Mouse (Mus musculus): ENCODE measurements around the gene Il15ra.
"Not testable (repeated sequence)": the region's sequence is repeated elsewhere in the genome, so short reads cannot be mapped to it uniquely, and the experiment has no call there.

The Il15ra gene

GRCm38 (mm10) chr2:11708538-11708937, 3.4 kb downstream of the Il15ra start:
- in situ Hi-C loops (cut with MboI, MseI), result loop anchor here (10.0 kb wide), 1 partner anchor 1566 kb away; the partner anchor contains the start of gene Rsu1

DNA sequence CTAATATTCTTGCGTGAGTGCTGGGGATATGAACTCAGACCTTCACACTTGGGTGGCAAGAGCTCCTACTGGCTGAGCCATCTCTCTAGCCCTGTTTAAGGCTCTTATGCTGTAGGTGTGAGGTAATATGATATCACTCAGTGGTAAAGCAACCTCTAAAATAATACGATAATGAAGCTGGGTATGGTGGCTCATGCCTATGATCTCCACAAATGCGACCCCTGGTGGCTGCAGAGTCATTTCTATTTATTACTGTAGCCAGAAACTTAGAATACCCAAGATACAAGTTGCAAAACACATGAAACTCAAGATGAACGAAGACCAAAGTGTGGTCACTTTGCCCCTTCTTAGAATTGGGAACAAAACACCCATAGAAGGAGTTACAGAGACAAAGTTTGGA, 5.0 kb downstream of the Il15ra start:
- in situ Hi-C loops (cut with MboI, MseI), result not testable (repeated sequence)

- in situ Hi-C loops (cut with MboI, MseI), result no loop called here
Measured at GRCm38 (mm10) chr2:11712483-11712990, 7.4 kb downstream of the Il15ra start.

DNA sequence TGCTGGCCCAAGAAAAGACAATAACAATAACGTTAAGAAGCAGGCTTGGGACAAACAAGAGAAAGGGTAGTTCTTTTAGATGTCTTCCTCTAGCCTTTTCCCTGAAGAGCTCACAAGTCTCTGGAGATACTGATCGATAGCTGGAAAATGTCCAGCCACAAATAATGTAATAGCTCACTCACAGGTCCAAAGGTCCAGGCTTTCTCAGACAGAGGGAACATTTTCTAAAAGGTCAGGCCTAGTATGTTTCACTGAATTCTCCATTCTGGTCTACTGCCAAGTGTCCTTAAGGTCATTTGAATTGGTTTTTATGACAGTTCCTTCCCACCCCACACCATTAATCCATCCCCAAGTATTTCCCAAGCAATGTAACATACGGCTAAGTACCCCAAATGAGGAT, 7.9 kb downstream of the Il15ra start:
- in situ Hi-C loops (cut with MboI, MseI), result no loop called here

- in situ Hi-C loops (cut with MboI, MseI), result no loop called here
Measured at GRCm38 (mm10) chr2:11714535-11714934, 9.4 kb downstream of the Il15ra start.

DNA sequence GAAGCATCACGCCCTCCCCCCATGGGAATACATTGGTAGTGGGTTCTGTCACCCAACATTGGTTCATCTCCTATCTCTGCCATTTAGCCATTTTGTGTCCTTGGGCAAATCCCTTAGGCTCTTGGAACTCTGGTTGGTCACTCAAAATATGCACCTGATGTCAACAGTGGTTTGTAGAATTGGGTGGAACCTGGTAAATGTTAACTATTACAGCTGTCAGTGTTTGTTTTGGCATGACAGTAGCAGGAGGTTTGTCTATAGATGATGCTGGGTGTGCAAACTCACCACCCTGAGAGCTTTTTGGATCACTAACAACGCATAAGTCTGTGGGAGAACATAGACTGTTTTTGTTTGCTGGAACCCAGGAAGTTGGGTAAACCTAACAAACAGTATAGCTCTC, 13.5 kb downstream of the Il15ra start:
- in situ Hi-C loops (cut with MboI, MseI), result no loop called here

DNA sequence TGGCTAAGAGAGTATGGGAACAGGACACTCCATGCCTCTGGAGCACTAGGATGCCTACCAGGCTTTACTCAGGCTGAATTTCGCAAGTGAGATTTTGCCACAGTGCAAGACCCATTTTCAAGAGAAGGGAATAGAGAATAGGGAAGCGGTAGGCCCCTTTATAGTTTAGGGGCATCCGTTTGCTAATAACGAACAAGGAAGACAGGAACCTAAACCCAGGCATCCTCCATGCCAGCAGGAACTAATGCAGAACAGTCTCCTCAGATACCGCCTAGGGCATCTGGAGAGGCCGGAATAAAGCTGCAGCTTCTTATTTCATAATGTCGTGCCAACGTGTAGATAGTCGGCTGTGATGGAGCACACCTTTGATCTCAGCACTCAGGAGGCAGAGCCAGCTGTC, 17.5 kb downstream of the Il15ra start:
- in situ Hi-C loops (cut with MboI, MseI), result no loop called here

- in situ Hi-C loops (cut with MboI, MseI), result no loop called here
Measured at GRCm38 (mm10) chr2:11727574-11727973, 22.5 kb downstream of the Il15ra start.

- in situ Hi-C loops (cut with MboI, MseI), result no loop called here
Measured at GRCm38 (mm10) chr2:11729091-11729490, 24.0 kb downstream of the Il15ra start.

- in situ Hi-C loops (cut with MboI, MseI), result loop anchor here (10.0 kb wide), 1 partner anchor 978 kb away; no protein-coding TSS in a partner anchor
Measured at GRCm38 (mm10) chr2:11732978-11733377, 27.9 kb downstream of the Il15ra start.

- in situ Hi-C loops (cut with MboI, MseI), result loop anchor here (10.0 kb wide), 1 partner anchor 981 kb away; no protein-coding TSS in a partner anchor
Measured at GRCm38 (mm10) chr2:11735853-11736252, 30.8 kb downstream of the Il15ra start.

DNA sequence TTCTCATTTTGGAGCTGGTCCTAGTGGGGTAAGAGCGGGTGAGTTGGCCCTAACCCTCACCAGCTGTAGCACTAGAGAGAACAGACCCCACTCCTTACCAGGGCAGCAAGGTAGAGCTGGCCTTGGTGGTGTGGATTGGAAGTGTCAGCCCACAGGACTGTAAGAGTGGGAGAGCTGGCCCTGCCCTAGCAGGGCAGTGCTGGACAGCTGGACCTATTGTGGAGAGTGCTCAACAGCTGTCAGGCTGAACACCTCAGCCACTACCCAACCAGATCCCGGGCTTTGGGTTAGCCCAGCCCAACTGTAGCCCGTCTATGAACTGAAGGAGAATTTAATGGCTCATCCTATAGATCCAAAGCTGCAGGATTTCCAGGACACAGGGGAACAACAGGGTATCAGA, 33.7 kb downstream of the Il15ra start:
- in situ Hi-C loops (cut with MboI, MseI), result loop anchor here (10.0 kb wide), 1 partner anchor 984 kb away; no protein-coding TSS in a partner anchor

GRCm38 (mm10) chr2:11739516-11740051, 34.5 kb downstream of the Il15ra start:
- in situ Hi-C loops (cut with MboI, MseI), result loop anchor here (10.0 kb wide), 1 partner anchor 985 kb away; no protein-coding TSS in a partner anchor

DNA sequence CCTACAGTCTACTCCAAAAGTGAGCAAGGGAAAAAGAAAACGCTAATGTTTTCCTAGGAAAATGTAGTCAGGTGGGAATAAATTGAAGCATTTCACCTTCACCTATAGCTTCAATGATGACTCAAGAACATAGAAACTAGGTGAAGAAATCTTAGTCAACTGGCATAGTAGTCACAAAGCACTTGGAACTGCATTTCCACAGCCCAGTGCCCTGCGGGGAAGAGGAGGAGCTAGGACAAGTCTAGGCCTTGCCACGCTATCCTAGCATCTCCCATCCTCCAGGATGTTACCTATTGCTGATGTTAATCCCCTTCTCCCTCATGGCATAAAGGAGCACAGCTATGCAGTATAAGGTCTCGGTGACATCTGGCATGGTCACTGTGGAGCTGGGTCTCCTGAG, 57.5 kb downstream of the Il15ra start:
- in situ Hi-C loops (cut with MboI, MseI), result no loop called here

GRCm38 (mm10) chr2:11765694-11766093, 60.6 kb downstream of the Il15ra start:
- in situ Hi-C loops (cut with MboI, MseI), result no loop called here

DNA sequence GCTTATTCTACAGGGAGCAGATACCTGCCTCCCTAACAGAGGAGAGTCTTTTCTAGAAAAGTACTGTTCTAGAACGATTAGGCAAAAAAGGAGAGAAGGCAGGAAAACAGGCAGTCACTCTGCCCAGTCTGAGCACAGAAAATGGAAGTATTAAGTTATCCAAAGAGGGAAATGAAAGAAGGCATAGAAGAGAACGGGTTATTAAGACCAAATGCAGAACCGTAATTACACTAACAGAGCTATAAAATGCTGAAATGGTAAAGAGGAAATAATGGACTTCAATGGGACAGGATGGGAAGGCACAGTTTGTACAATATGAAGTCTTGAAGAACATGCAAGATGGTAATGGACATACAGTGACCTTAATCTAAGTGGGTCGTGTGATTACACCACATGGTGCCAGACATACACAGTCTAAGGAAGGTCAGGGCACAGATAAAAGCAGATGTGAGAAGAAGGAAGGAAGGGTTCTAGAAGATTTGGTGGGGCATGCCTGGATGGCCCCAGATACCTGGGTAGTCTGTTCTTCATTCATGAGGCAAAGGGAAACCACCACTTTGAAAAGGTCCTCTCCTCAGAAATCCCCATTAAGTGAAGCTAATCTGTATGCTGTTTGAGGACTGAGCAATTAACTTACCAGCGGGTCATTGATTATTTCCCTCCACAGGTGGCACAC, 61.5 kb downstream of the Il15ra start:
- in situ Hi-C loops (cut with MboI, MseI), result no loop called here

- in situ Hi-C loops (cut with MboI, MseI), result no loop called here
Measured at GRCm38 (mm10) chr2:11767161-11767545, 62.1 kb downstream of the Il15ra start.

GRCm38 (mm10) chr2:11771701-11772100, 66.6 kb downstream of the Il15ra start:
- in situ Hi-C loops (cut with MboI, MseI), result no loop called here

DNA sequence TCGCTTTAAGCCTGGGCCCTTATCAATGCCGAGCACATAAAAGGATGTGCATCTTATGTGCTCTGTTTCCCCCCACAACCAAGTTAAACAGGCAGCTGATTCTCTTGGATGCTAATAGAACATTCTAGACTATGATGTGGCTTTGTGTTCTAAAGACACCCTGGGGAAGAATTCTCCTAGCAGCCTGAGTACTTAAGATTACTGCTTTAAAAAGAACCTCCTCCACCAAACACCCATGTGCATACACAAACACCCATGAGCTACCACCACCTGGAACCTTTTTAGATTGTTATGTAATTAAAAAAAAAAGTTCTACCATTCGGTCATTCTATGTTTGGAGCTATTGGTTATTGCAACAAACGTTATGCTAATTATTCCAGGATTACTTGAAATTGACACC, 67.3 kb downstream of the Il15ra start:
- in situ Hi-C loops (cut with MboI, MseI), result no loop called here

DNA sequence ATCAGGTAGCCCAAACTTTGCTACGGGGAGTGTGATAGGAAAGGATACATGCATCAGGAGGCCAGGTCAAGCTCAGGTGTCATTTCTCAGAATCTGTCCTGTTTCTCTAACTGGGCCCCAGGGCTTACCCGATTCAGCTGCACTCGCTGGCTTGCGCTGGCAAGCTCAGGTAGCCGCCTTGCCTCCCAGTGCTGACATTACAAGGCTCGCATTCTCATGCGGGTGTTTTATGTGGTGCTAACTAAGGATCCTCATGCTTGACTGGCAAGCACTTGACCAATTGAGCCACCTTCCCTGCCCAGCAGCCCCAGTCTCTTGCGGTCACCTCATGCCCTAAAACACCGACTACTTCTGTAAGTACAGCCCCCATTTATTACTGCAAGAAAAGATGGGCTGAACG, 69.3 kb downstream of the Il15ra start:
- in situ Hi-C loops (cut with MboI, MseI), result no loop called here

DNA sequence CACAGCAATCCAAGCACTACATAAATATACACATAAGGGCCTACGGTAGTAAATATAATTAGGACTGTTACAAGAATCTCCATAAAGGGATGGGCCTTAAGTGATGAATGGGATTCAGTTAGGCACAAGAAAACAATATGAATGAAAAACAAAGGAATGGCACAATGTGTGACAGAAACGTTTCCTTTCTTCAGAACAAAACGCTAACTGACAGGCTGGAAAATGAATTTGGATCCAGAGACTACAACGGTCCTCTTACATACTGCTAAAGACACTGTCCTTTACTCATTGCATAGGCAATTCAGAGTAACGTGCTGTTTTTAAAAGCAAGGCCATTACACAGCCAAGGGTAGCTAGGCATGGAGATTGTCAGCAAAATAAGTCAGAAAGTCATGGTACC, 70.0 kb downstream of the Il15ra start:
- in situ Hi-C loops (cut with MboI, MseI), result no loop called here

DNA sequence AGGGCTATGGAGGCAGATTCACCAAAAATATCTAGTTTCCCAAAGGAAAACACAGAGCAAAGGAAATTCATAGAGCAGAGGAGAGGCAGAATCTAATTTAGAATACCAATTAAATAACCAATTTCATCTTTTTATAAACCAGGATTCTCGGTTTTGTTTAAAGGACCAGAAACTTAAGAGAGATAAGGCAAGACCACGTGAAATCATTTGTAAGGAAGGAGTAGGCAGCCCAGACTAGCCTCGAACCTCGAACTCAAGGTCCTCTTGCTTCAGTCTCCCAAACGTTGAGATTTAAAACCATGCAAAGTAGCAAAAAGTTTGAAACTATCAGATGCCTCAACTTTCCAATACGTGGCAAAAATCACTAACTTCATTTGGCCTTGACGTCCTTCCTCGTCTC, 71.3 kb downstream of the Il15ra start:
- in situ Hi-C loops (cut with MboI, MseI), result no loop called here
